Mouse (Mus musculus) MEL (cell line): Measurements from ENCODE around the gene Polr2l.

Experiments used
- CTCF ChIP-seq, 3 experiments: IDR thresholded peaks in 2 of 3; conservative IDR thresholded peaks in 1 of 3; 2 replicates each; pipeline ENCODE4 v1.5.1; 2011 to 2012; ENCODE audit warnings: low read length in 3 of 3, low read depth in 2 of 3, mild to moderate bottlenecking in 2 of 3, improper control_type of control experiment in 1 of 3, inconsistent platforms in 1 of 3, mixed read lengths in 1 of 3, moderate library complexity in 1 of 3; ENCODE audit not compliant: control insufficient read depth in 1 of 3, insufficient read depth in 1 of 3, poor library complexity in 1 of 3, severe bottlenecking in 1 of 3
- EP300 ChIP-seq, 2 experiments: IDR thresholded peaks; 2 replicates each; pipeline ENCODE4 v1.6.1; 2011; ENCODE audit warnings: improper control_type of control experiment in 2 of 2, low read length in 2 of 2, low read depth in 1 of 2, mild to moderate bottlenecking in 1 of 2
- HCFC1 ChIP-seq: IDR thresholded peaks from 2 replicates; pipeline ENCODE4 v1.6.1; 2012; ENCODE audit warnings: low read depth, mild to moderate bottlenecking, inconsistent platforms, low read length, improper control_type of control experiment, moderate library complexity
- MYB ChIP-seq: IDR thresholded peaks from 2 replicates; pipeline ENCODE4 v1.6.1; 2011; ENCODE audit warnings: mild to moderate bottlenecking, low read depth, low read length, improper control_type of control experiment
- POLR2A ChIP-seq, 2 experiments: IDR thresholded peaks; 2 replicates each; pipeline ENCODE4 v1.6.1; 2011 to 2012; ENCODE audit warnings: low read length in 2 of 2, mild to moderate bottlenecking in 2 of 2, control low read depth in 1 of 2, improper control_type of control experiment in 1 of 2, low read depth in 1 of 2, moderate library complexity in 1 of 2; ENCODE audit not compliant: control insufficient read depth in 1 of 2, insufficient read depth in 1 of 2, poor library complexity in 1 of 2
- POLR2AphosphoS5 ChIP-seq: IDR thresholded peaks from 2 replicates; pipeline ENCODE4 v1.6.1; 2012; ENCODE audit warnings: low read depth, borderline replicate concordance, mild to moderate bottlenecking, inconsistent platforms, low read length, moderate library complexity, mixed read lengths
- TAL1 ChIP-seq: IDR thresholded peaks from 2 replicates; pipeline ENCODE4 v1.6.1; 2012; ENCODE audit warnings: mild to moderate bottlenecking, inconsistent platforms, low read length, moderate library complexity, mixed read lengths
- ZNF384 ChIP-seq: IDR thresholded peaks from 2 replicates; pipeline ENCODE4 v1.6.1; 2012; ENCODE audit warnings: low read depth, mild to moderate bottlenecking, inconsistent platforms, low read length, improper control_type of control experiment

GRCm38 (mm10) chr7:141485606-141486005 is 10.7 kb upstream of the Polr2l start:
- TF ChIP-seq CTCF (IDR thresholded peaks at IDR 0.05 in 2 of 3, conservative IDR thresholded peaks at IDR 0.05 in 1 of 3; ENCODE audit: control insufficient read depth in 1 of 3, insufficient read depth in 1 of 3, low read depth in 2 of 3, low read length in 3 of 3, poor library complexity in 1 of 3, severe bottlenecking in 1 of 3) (no peak), MYB (no peak), HCFC1 (no peak), ZNF384 (no peak), TAL1 (no peak), POLR2A (IDR thresholded peaks at IDR 0.05; ENCODE audit: control insufficient read depth in 1 of 2, insufficient read depth in 1 of 2, low read depth in 1 of 2, low read length in 2 of 2, poor library complexity in 1 of 2) (no peak), EP300 (IDR thresholded peaks at IDR 0.05; ENCODE audit: low read depth in 1 of 2, low read length in 2 of 2) (no peak), POLR2AphosphoS5 (no peak)
